Mouse (Mus musculus): ENCODE results near the gene Kcnn1. TPM values are rescaled to one million over a fixed set of nuclear protein-coding genes. Genes with fewer than 3 reads are reported as not detected.

Gene Kcnn1
- polyA plus RNA-seq, 1 experiment from 2014 or later = 4.1 TPM

GRCm38 (mm10) chr8:70873364-70873985 is 10.4 kb upstream of the Kcnn1 start, which contains the start of gene Ccdc124:
Gene Ccdc124, minus strand, starts transcription at chr8:70873935.
- Histone ChIP-seq H3K27ac (ENCODE audit: low read length) (peak within 1 kb of the TSS; percentile 85), H3K36me3 (ENCODE audit: control insufficient read depth, insufficient read depth) (no peaks in the 10 kb centered on the region), H3K4me2 (ENCODE audit: low read depth, low read length) (peak within 1 kb of the TSS; percentile 98), H3K4me1 (ENCODE audit: control insufficient read depth, insufficient read depth, low read length) (peaks cover 15% of the 10 kb centered on the region), H3K9me3 (replicated peaks; ENCODE audit: control insufficient read depth, low read length) (no peaks in the 10 kb centered on the region), H3K4me3 (ENCODE audit: low read length) (peak within 1 kb of the TSS; percentile 83), H3K27me3 (ENCODE audit: control insufficient read depth, insufficient read depth, low read length) (no peaks in the 10 kb centered on the region), H3K9ac (ENCODE audit: low read length) (peak within 1 kb of the TSS; percentile 82)
- peak; percentile 88 for ATAC-seq (replicated peaks; ENCODE audit: extremely low read depth, insufficient read depth, low FRiP score)
- WGBS = 1% methylated on average over 46 of the region's 46 CpGs

- 4% methylated on average over 31 of the region's 31 CpGs for WGBS
- no peak for ATAC-seq (replicated peaks; ENCODE audit: extremely low read depth, insufficient read depth, low FRiP score)
- peak overlapping the region; percentile 85 for H3K27ac ChIP-seq (ENCODE audit: low read length)
- no peaks in the 10 kb centered on the region for H3K27me3 ChIP-seq (ENCODE audit: control insufficient read depth, insufficient read depth, low read length)
- H3K4me3 ChIP-seq (ENCODE audit: low read length) = peak overlapping the region; percentile 83
- peak overlapping the region; percentile 82 for H3K9ac ChIP-seq (ENCODE audit: low read length)
- peak overlapping the region; percentile 98 for H3K4me2 ChIP-seq (ENCODE audit: low read depth, low read length)
- H3K4me1 ChIP-seq (ENCODE audit: control insufficient read depth, insufficient read depth, low read length) = peaks cover 18% of the 10 kb centered on the region
- H3K9me3 ChIP-seq (replicated peaks; ENCODE audit: control insufficient read depth, low read length) = no peaks in the 10 kb centered on the region
- no peaks in the 10 kb centered on the region for H3K36me3 ChIP-seq (ENCODE audit: control insufficient read depth, insufficient read depth)
Measured at GRCm38 (mm10) chr8:70872643-70873363, 9.7 kb upstream of the Kcnn1 start.

- WGBS = 75% methylated on average over 5 of the region's 5 CpGs
Measured at GRCm38 (mm10) chr8:70871195-70871807, 8.2 kb upstream of the Kcnn1 start.

GRCm38 (mm10) chr8:70869601-70870041 is 6.6 kb upstream of the Kcnn1 start:
- no peak for ATAC-seq (replicated peaks; ENCODE audit: extremely low read depth, insufficient read depth, low FRiP score)
- Histone ChIP-seq H3K27ac (ENCODE audit: low read length) (no peak overlapping the region), H3K9me3 (replicated peaks; ENCODE audit: control insufficient read depth, low read length) (no peaks in the 10 kb centered on the region), H3K36me3 (ENCODE audit: control insufficient read depth, insufficient read depth) (no peaks in the 10 kb centered on the region), H3K27me3 (ENCODE audit: control insufficient read depth, insufficient read depth, low read length) (no peaks in the 10 kb centered on the region), H3K4me1 (ENCODE audit: control insufficient read depth, insufficient read depth, low read length) (peaks cover 27% of the 10 kb centered on the region), H3K4me2 (ENCODE audit: low read depth, low read length) (no peak overlapping the region), H3K4me3 (ENCODE audit: low read length) (no peak overlapping the region), H3K9ac (ENCODE audit: low read length) (no peak overlapping the region)
- WGBS = 46% methylated on average over 16 of the region's 16 CpGs

More at GRCm38 (mm10) chr8:70871195-70871807, 8.2 kb upstream of the Kcnn1 start:
- Histone ChIP-seq H3K27ac (ENCODE audit: low read length) (no peak overlapping the region; the same call in 1 of the 2 replicates), H3K27me3 (ENCODE audit: control insufficient read depth, insufficient read depth, low read length) (no peaks in the 10 kb centered on the region), H3K4me3 (ENCODE audit: low read length) (no peak overlapping the region), H3K4me2 (ENCODE audit: low read depth, low read length) (no peak overlapping the region), H3K36me3 (ENCODE audit: control insufficient read depth, insufficient read depth) (no peaks in the 10 kb centered on the region), H3K4me1 (ENCODE audit: control insufficient read depth, insufficient read depth, low read length) (peaks cover 20% of the 10 kb centered on the region), H3K9me3 (replicated peaks; ENCODE audit: control insufficient read depth, low read length) (no peaks in the 10 kb centered on the region), H3K9ac (ENCODE audit: low read length) (no peak overlapping the region; the same call in 1 of the 2 replicates)
- ATAC-seq (replicated peaks; ENCODE audit: extremely low read depth, insufficient read depth, low FRiP score) = no peak

- Histone ChIP-seq H3K27me3 (ENCODE audit: control insufficient read depth, insufficient read depth, low read length) (no peaks in the 10 kb centered on the region), H3K4me3 (ENCODE audit: low read length) (no peak overlapping the region), H3K36me3 (ENCODE audit: control insufficient read depth, insufficient read depth) (no peaks in the 10 kb centered on the region), H3K4me2 (ENCODE audit: low read depth, low read length) (no peak overlapping the region), H3K9me3 (replicated peaks; ENCODE audit: control insufficient read depth, low read length) (no peaks in the 10 kb centered on the region), H3K9ac (ENCODE audit: low read length) (peak overlapping the region; percentile 42; the same call in 1 of the 2 replicates), H3K27ac (ENCODE audit: low read length) (0 out of 2 replicates have a peak overlapping the region, but pooled peaks have one; percentile 2), H3K4me1 (ENCODE audit: control insufficient read depth, insufficient read depth, low read length) (peaks cover 31% of the 10 kb centered on the region)
- 50% methylated on average over 5 of the region's 5 CpGs for WGBS
- ATAC-seq (replicated peaks; ENCODE audit: extremely low read depth, insufficient read depth, low FRiP score) = no peak
Measured at GRCm38 (mm10) chr8:70869199-70869571, 6.1 kb upstream of the Kcnn1 start.

- Histone ChIP-seq H3K27me3 (ENCODE audit: control insufficient read depth, insufficient read depth, low read length) (no peaks in the 10 kb centered on the region), H3K9me3 (replicated peaks; ENCODE audit: control insufficient read depth, low read length) (no peaks in the 10 kb centered on the region), H3K4me1 (ENCODE audit: control insufficient read depth, insufficient read depth, low read length) (peaks cover 35% of the 10 kb centered on the region), H3K9ac (ENCODE audit: low read length) (peak overlapping the region; percentile 42; the same call in 1 of the 2 replicates), H3K4me3 (ENCODE audit: low read length) (peak overlapping the region; percentile 1; the same call in 1 of the 2 replicates), H3K4me2 (ENCODE audit: low read depth, low read length) (peak overlapping the region; percentile 33), H3K36me3 (ENCODE audit: control insufficient read depth, insufficient read depth) (no peaks in the 10 kb centered on the region), H3K27ac (ENCODE audit: low read length) (0 out of 2 replicates have a peak overlapping the region, but pooled peaks have one; percentile 2)
- 29% methylated on average over 40 of the region's 40 CpGs for WGBS
- ATAC-seq (replicated peaks; ENCODE audit: extremely low read depth, insufficient read depth, low FRiP score) = no peak
Measured at GRCm38 (mm10) chr8:70868559-70869198, 5.6 kb upstream of the Kcnn1 start.

- H3K36me3 ChIP-seq (ENCODE audit: control insufficient read depth, insufficient read depth) = no peaks in the 10 kb centered on the region
- ATAC-seq (replicated peaks; ENCODE audit: extremely low read depth, insufficient read depth, low FRiP score) = no peak
- H3K4me1 ChIP-seq (ENCODE audit: control insufficient read depth, insufficient read depth, low read length) = peaks cover 33% of the 10 kb centered on the region
- no peak overlapping the region for H3K4me2 ChIP-seq (ENCODE audit: low read depth, low read length)
- 85% methylated on average over 7 of the region's 7 CpGs for WGBS
- H3K27me3 ChIP-seq (ENCODE audit: control insufficient read depth, insufficient read depth, low read length) = peaks cover 15% of the 10 kb centered on the region
- peak overlapping the region; percentile 67; the same call in 1 of the 2 replicates for H3K9ac ChIP-seq (ENCODE audit: low read length)
- H3K9me3 ChIP-seq (replicated peaks; ENCODE audit: control insufficient read depth, low read length) = no peaks in the 10 kb centered on the region
- H3K27ac ChIP-seq (ENCODE audit: low read length) = no peak overlapping the region
- H3K4me3 ChIP-seq (ENCODE audit: low read length) = no peak overlapping the region
Measured at GRCm38 (mm10) chr8:70866566-70866965, 3.5 kb upstream of the Kcnn1 start.

GRCm38 (mm10) chr8:70866001-70866520 is 3.0 kb upstream of the Kcnn1 start:
- Histone ChIP-seq H3K27me3 (ENCODE audit: control insufficient read depth, insufficient read depth, low read length) (peaks cover 19% of the 10 kb centered on the region), H3K4me3 (ENCODE audit: low read length) (peak overlapping the region; percentile 65), H3K9me3 (replicated peaks; ENCODE audit: control insufficient read depth, low read length) (no peaks in the 10 kb centered on the region), H3K36me3 (ENCODE audit: control insufficient read depth, insufficient read depth) (no peaks in the 10 kb centered on the region), H3K9ac (ENCODE audit: low read length) (peak overlapping the region; percentile 67), H3K27ac (ENCODE audit: low read length) (peak overlapping the region; percentile 77), H3K4me2 (ENCODE audit: low read depth, low read length) (peak overlapping the region; percentile 79), H3K4me1 (ENCODE audit: control insufficient read depth, insufficient read depth, low read length) (peaks cover 33% of the 10 kb centered on the region)
- 7% methylated on average over 12 of the region's 12 CpGs for WGBS
- ATAC-seq (replicated peaks; ENCODE audit: extremely low read depth, insufficient read depth, low FRiP score) = peak; percentile 3; the same call in 1 of the 2 replicates
